Mouse (Mus musculus): ENCODE measurements around the gene Arg1.

- no peak for TF ChIP-seq CTCF (IDR thresholded peaks at IDR 0.05; ENCODE audit: insufficient read depth, low read length)
- no peak for TF ChIP-seq POLR2A (IDR thresholded peaks at IDR 0.05; ENCODE audit: borderline replicate concordance, extremely low read depth, low read depth, low read length)
Measured at GRCm38 (mm10) chr10:24973385-24973784, 46.1 kb upstream of the Arg1 start.

All from lung, adult 2 months (tissue).